12 mouse cellular contexts compared by ENCODE assay signal in genomic region chr7:91936193-91936592, GRCm38 (mm10).
"Had no signal": no experiment of that assay in that cellular context is flagged by ENCODE, and none has a peak within 500 bp of the region (broad histone marks: within the 10 kb centered on the region; RNA-seq: fewer than 3 reads in every experiment).

No protein-coding gene starts in this region.

- H3K4me2 ChIP-seq: limb, embryonic 12.5 days; neural tube, embryonic 13.5 days had no signal

- DNase-seq: kidney, adult 11 months; kidney, postnatal 10 days; kidney, postnatal 4 days; lung, adult 18-20 months; retina, postnatal 1 day; right cerebral cortex, postnatal 4 days; spleen, adult 18-20 months; thymus, adult 18-20 months; thymus, postnatal 14 days had no signal

- H3K27me3 ChIP-seq: limb, embryonic 12.5 days; neural tube, embryonic 13.5 days had no signal

- H3K9me3 ChIP-seq: limb, embryonic 12.5 days; neural tube, embryonic 13.5 days had no signal

- H3K4me3 ChIP-seq: limb, embryonic 12.5 days; neural tube, embryonic 13.5 days had no signal

- H3K9ac ChIP-seq: limb, embryonic 12.5 days; liver, embryonic 14.5 days; neural tube, embryonic 13.5 days had no signal

- H3K36me3 ChIP-seq: limb, embryonic 12.5 days; neural tube, embryonic 13.5 days had no signal

- H3K27ac ChIP-seq: limb, embryonic 12.5 days; liver, embryonic 14.5 days; neural tube, embryonic 13.5 days had no signal

- H3K4me1 ChIP-seq: limb, embryonic 12.5 days; neural tube, embryonic 13.5 days had no signal
